Mouse (Mus musculus): ENCODE results near the gene Onecut1.

GRCm38 (mm10) chr9:74912619-74913376 is 51.1 kb downstream of the Onecut1 start:
- TF ChIP-seq ZNF384 (IDR thresholded peaks at IDR 0.05; ENCODE audit: low read depth, low read length) (no peak), HCFC1 (IDR thresholded peaks at IDR 0.05; ENCODE audit: borderline replicate concordance, insufficient read depth, low read length) (no peak)

Measured in ES-E14 (cell line).